Mouse (Mus musculus): ENCODE data around the gene Pigt. TPM values are rescaled to one million over a fixed set of nuclear protein-coding genes. Genes with fewer than 3 reads are reported as not detected.
A peak's percentile ranks its signal among the peaks of the same experiment; 100 is the strongest.

Gene Pigt
- polyA plus RNA-seq, 1 experiment from 2014 or later = 35.7 TPM

GRCm38 (mm10) chr2:164516592-164516991, 19.3 kb downstream of the Pigt start:
- no peaks in the 10 kb centered on the region for H3K9me3 ChIP-seq (replicated peaks)
- peaks cover 13% of the 10 kb centered on the region; the same call in 1 of the 2 replicates for H3K4me1 ChIP-seq
- H3K4me3 ChIP-seq = no peak overlapping the region
- WGBS = 91% methylated on average over 11 of the region's 11 CpGs
- H3K27ac ChIP-seq = no peak overlapping the region
- peaks cover 6% of the 10 kb centered on the region; the same call in 1 of the 2 replicates for H3K27me3 ChIP-seq (ENCODE audit: low read depth, poor library complexity, severe bottlenecking)
- no peak for DNase-seq (ENCODE audit: low spot score)
- no peaks in the 10 kb centered on the region for H3K36me3 ChIP-seq

- H3K27me3 ChIP-seq (ENCODE audit: low read depth, poor library complexity, severe bottlenecking) = peaks cover 14% of the 10 kb centered on the region
- DNase-seq (ENCODE audit: low spot score) = peak; percentile 77
- 38% methylated on average over 9 of the region's 10 CpGs for WGBS
These were observed 20.3 kb downstream of the Pigt start for GRCm38 (mm10) chr2:164517485-164518221.

GRCm38 (mm10) chr2:164518266-164519170, 21.2 kb downstream of the Pigt start:
- WGBS = 57% methylated on average over 11 of the region's 11 CpGs
- no peak for DNase-seq (ENCODE audit: low spot score)
- Histone ChIP-seq H3K9me3 (replicated peaks) (no peaks in the 10 kb centered on the region), H3K27ac (no peak overlapping the region), H3K27me3 (ENCODE audit: low read depth, poor library complexity, severe bottlenecking) (peaks cover 19% of the 10 kb centered on the region), H3K4me1 (peaks cover 19% of the 10 kb centered on the region), H3K36me3 (no peaks in the 10 kb centered on the region), H3K4me3 (no peak overlapping the region)

More at GRCm38 (mm10) chr2:164517485-164518221, 20.3 kb downstream of the Pigt start:
- no peak overlapping the region for H3K27ac ChIP-seq
- H3K9me3 ChIP-seq (replicated peaks) = no peaks in the 10 kb centered on the region
- peaks cover 19% of the 10 kb centered on the region for H3K4me1 ChIP-seq
- no peaks in the 10 kb centered on the region for H3K36me3 ChIP-seq
- no peak overlapping the region for H3K4me3 ChIP-seq

GRCm38 (mm10) chr2:164519171-164519526, 21.8 kb downstream of the Pigt start:
- no peak overlapping the region for H3K27ac ChIP-seq
- DNase-seq (ENCODE audit: low spot score) = no peak
- no peaks in the 10 kb centered on the region for H3K9me3 ChIP-seq (replicated peaks)
- H3K36me3 ChIP-seq = no peaks in the 10 kb centered on the region
- peaks cover 21% of the 10 kb centered on the region for H3K27me3 ChIP-seq (ENCODE audit: low read depth, poor library complexity, severe bottlenecking)
- WGBS = 53% methylated on average over 6 of the region's 6 CpGs
- H3K4me1 ChIP-seq = peaks cover 19% of the 10 kb centered on the region
- no peak overlapping the region for H3K4me3 ChIP-seq

GRCm38 (mm10) chr2:164520782-164521181, 23.5 kb downstream of the Pigt start:
- H3K4me1 ChIP-seq = peaks cover 19% of the 10 kb centered on the region
- no peak overlapping the region for H3K4me3 ChIP-seq
- no peak overlapping the region for H3K27ac ChIP-seq
- H3K9me3 ChIP-seq (replicated peaks) = no peaks in the 10 kb centered on the region
- no peaks in the 10 kb centered on the region for H3K36me3 ChIP-seq
- H3K27me3 ChIP-seq (ENCODE audit: low read depth, poor library complexity, severe bottlenecking) = peaks cover 21% of the 10 kb centered on the region
- DNase-seq (ENCODE audit: low spot score) = peak; percentile 46
- 16% methylated on average over 3 of the region's 3 CpGs for WGBS

GRCm38 (mm10) chr2:164521841-164522240, 24.5 kb downstream of the Pigt start:
- Histone ChIP-seq H3K4me1 (peaks cover 19% of the 10 kb centered on the region), H3K9me3 (replicated peaks) (peaks cover under 1% of the 10 kb centered on the region; the same call in 1 of the 2 replicates), H3K27ac (no peak overlapping the region), H3K27me3 (ENCODE audit: low read depth, poor library complexity, severe bottlenecking) (peaks cover 21% of the 10 kb centered on the region), H3K36me3 (no peaks in the 10 kb centered on the region), H3K4me3 (no peak overlapping the region)
- DNase-seq (ENCODE audit: low spot score) = no peak
- 17% methylated on average over 11 of the region's 11 CpGs for WGBS

GRCm38 (mm10) chr2:164522280-164522679, 25.0 kb downstream of the Pigt start:
- Histone ChIP-seq H3K27ac (no peak overlapping the region), H3K4me1 (peaks cover 19% of the 10 kb centered on the region), H3K9me3 (replicated peaks) (peaks cover 2% of the 10 kb centered on the region; the same call in 1 of the 2 replicates), H3K4me3 (no peak overlapping the region), H3K27me3 (ENCODE audit: low read depth, poor library complexity, severe bottlenecking) (peaks cover 21% of the 10 kb centered on the region), H3K36me3 (no peaks in the 10 kb centered on the region)
- WGBS = 25% methylated on average over 8 of the region's 8 CpGs
- no peak for DNase-seq (ENCODE audit: low spot score)

GRCm38 (mm10) chr2:164523301-164523773, 26.0 kb downstream of the Pigt start:
- Histone ChIP-seq H3K27me3 (ENCODE audit: low read depth, poor library complexity, severe bottlenecking) (peaks cover 21% of the 10 kb centered on the region), H3K4me3 (no peak overlapping the region), H3K36me3 (no peaks in the 10 kb centered on the region), H3K27ac (no peak overlapping the region), H3K9me3 (replicated peaks) (peaks cover 2% of the 10 kb centered on the region; the same call in 1 of the 2 replicates), H3K4me1 (peaks cover 16% of the 10 kb centered on the region)
- 82% methylated on average over 10 of the region's 10 CpGs for WGBS
- DNase-seq (ENCODE audit: low spot score) = no peak

GRCm38 (mm10) chr2:164528557-164528956, 31.2 kb downstream of the Pigt start:
- Histone ChIP-seq H3K4me1 (no peaks in the 10 kb centered on the region), H3K9me3 (replicated peaks) (peaks cover 2% of the 10 kb centered on the region; the same call in 1 of the 2 replicates), H3K36me3 (no peaks in the 10 kb centered on the region), H3K27me3 (ENCODE audit: low read depth, poor library complexity, severe bottlenecking) (peaks cover 2% of the 10 kb centered on the region; the same call in 1 of the 2 replicates), H3K4me3 (no peak overlapping the region), H3K27ac (no peak overlapping the region)
- no peak for DNase-seq (ENCODE audit: low spot score)
- WGBS = 62% methylated on average over 5 of the region's 5 CpGs

GRCm38 (mm10) chr2:164531169-164531568, 33.8 kb downstream of the Pigt start:
- H3K4me3 ChIP-seq = no peak overlapping the region
- no peaks in the 10 kb centered on the region for H3K36me3 ChIP-seq
- H3K27ac ChIP-seq = no peak overlapping the region
- H3K9me3 ChIP-seq (replicated peaks) = peaks cover 2% of the 10 kb centered on the region; the same call in 1 of the 2 replicates
- H3K4me1 ChIP-seq = no peaks in the 10 kb centered on the region
- 5% methylated on average over 3 of the region's 3 CpGs for WGBS
- peak; percentile 84 for DNase-seq (ENCODE audit: low spot score)
- H3K27me3 ChIP-seq (ENCODE audit: low read depth, poor library complexity, severe bottlenecking) = no peaks in the 10 kb centered on the region

- H3K27me3 ChIP-seq (ENCODE audit: low read depth, poor library complexity, severe bottlenecking) = no peaks in the 10 kb centered on the region
- no peak for DNase-seq (ENCODE audit: low spot score)
- 70% methylated on average over 10 of the region's 10 CpGs for WGBS
- H3K36me3 ChIP-seq = no peaks in the 10 kb centered on the region
- no peaks in the 10 kb centered on the region for H3K4me1 ChIP-seq
- H3K4me3 ChIP-seq = no peak overlapping the region
- H3K27ac ChIP-seq = no peak overlapping the region
- H3K9me3 ChIP-seq (replicated peaks) = no peaks in the 10 kb centered on the region
These were observed 37.0 kb downstream of the Pigt start for GRCm38 (mm10) chr2:164534315-164534714.

- no peaks in the 10 kb centered on the region for H3K36me3 ChIP-seq
- H3K27me3 ChIP-seq (ENCODE audit: low read depth, poor library complexity, severe bottlenecking) = no peaks in the 10 kb centered on the region
- H3K4me3 ChIP-seq = no peak overlapping the region
- WGBS = 87% methylated on average over 4 of the region's 4 CpGs
- peaks cover 6% of the 10 kb centered on the region; the same call in 1 of the 2 replicates for H3K4me1 ChIP-seq
- no peak for DNase-seq (ENCODE audit: low spot score)
- H3K9me3 ChIP-seq (replicated peaks) = no peaks in the 10 kb centered on the region
- H3K27ac ChIP-seq = no peak overlapping the region
These were observed 39.7 kb downstream of the Pigt start for GRCm38 (mm10) chr2:164537003-164537402.

All from limb, embryonic 10.5 days (tissue).